Mouse (Mus musculus) heart, postnatal 10 days (tissue): ENCODE data around the gene Olfr90. TPM values are rescaled to one million over a fixed set of nuclear protein-coding genes. Genes with fewer than 3 reads are reported as not detected.

Source experiments
- total RNA-seq, 2 experiments: library from RNA; stranded (reverse); gene quantifications; 2 replicates each; pipeline ENCODE4 v1.2.3; 2021

The Olfr90 gene
- total RNA-seq, 2 experiments from 2014 or later, result not detected

Other genes with a start within 250 kb of the Olfr90 start
- gene Trim15, start 221.3 kb downstream of the Olfr90 start, total RNA-seq, result not detected
- gene Trim10, start 218.9 kb downstream of the Olfr90 start, total RNA-seq, result under 1 TPM; 0.60 to 0.93 TPM
- gene Trim40, start 198.4 kb downstream of the Olfr90 start, total RNA-seq, result not detected
- gene Trim31, start 190.4 kb downstream of the Olfr90 start, total RNA-seq, result not detected
- gene Rnf39, start 145.6 kb downstream of the Olfr90 start, total RNA-seq, result under 1 TPM; 0.22 to 0.43 TPM
- gene Ppp1r11, start 136.8 kb downstream of the Olfr90 start, total RNA-seq, result 10 to 100 TPM; 58.9 to 73.2 TPM
- 10 to 100 TPM; 23.7 to 28.9 TPM for gene Znrd1, start 129.9 kb downstream of the Olfr90 start, total RNA-seq
- gene Znrd1as, start 129.9 kb downstream of the Olfr90 start, total RNA-seq, result 1 to 10 TPM; 7.7 to 8.4 TPM
- not detected for gene 2410137M14Rik, start 107.3 kb downstream of the Olfr90 start, total RNA-seq
- gene H2-M5, start 99.0 kb downstream of the Olfr90 start, total RNA-seq, result under 1 TPM in 1 of 2 experiments, not detected in 1; 0.26 TPM
- gene Zfp57, start 87.3 kb downstream of the Olfr90 start, total RNA-seq, result 1 to 10 TPM; 5.6 to 6.9 TPM
- gene Mog, start 65.1 kb downstream of the Olfr90 start, total RNA-seq, result not detected
- gene Gabbr1, start 42.5 kb downstream of the Olfr90 start, total RNA-seq, result 10 to 100 TPM; 14.0 to 17.2 TPM
- gene Olfr91, start 9.8 kb upstream of the Olfr90 start, total RNA-seq, result not detected
- gene Olfr92, start 31.6 kb upstream of the Olfr90 start, total RNA-seq, result not detected
- gene Olfr93, start 73.0 kb upstream of the Olfr90 start, total RNA-seq, result not detected
- not detected for gene Ubd, start 105.4 kb upstream of the Olfr90 start, total RNA-seq
- not detected for gene Olfr94, start 112.5 kb upstream of the Olfr90 start, total RNA-seq
- gene Olfr95, start 124.6 kb upstream of the Olfr90 start, total RNA-seq, result not detected
- not detected for gene Olfr96, start 131.6 kb upstream of the Olfr90 start, total RNA-seq
- gene Olfr97, start 148.8 kb upstream of the Olfr90 start, total RNA-seq, result not detected
- gene Olfr98, start 175.2 kb upstream of the Olfr90 start, total RNA-seq, result not detected
- 1 to 10 TPM; 3.2 to 4.0 TPM for gene H2-M3, start 181.7 kb upstream of the Olfr90 start, total RNA-seq
- not detected for gene Olfr99, start 195.0 kb upstream of the Olfr90 start, total RNA-seq
- gene Olfr101, start 215.8 kb upstream of the Olfr90 start, total RNA-seq, result not detected
- gene Olfr102, start 228.6 kb upstream of the Olfr90 start, total RNA-seq, result not detected